Mouse (Mus musculus) embryonic fibroblast, embryonic 13.5 days (primary cell): ENCODE results near the gene AL731706.1.

ENCODE experiments used
- CTCF ChIP-seq: IDR thresholded peaks from 2 replicates; pipeline ENCODE4 v1.5.1; 2011; ENCODE audit warnings: mild to moderate bottlenecking, control low read depth, low read length, moderate library complexity, borderline replicate concordance; ENCODE audit not compliant: insufficient read depth
- POLR2A ChIP-seq: IDR thresholded peaks from 2 replicates; pipeline ENCODE4 v1.6.1; 2011; ENCODE audit warnings: low read depth, mild to moderate bottlenecking, control low read depth, low read length, moderate library complexity

DNA sequence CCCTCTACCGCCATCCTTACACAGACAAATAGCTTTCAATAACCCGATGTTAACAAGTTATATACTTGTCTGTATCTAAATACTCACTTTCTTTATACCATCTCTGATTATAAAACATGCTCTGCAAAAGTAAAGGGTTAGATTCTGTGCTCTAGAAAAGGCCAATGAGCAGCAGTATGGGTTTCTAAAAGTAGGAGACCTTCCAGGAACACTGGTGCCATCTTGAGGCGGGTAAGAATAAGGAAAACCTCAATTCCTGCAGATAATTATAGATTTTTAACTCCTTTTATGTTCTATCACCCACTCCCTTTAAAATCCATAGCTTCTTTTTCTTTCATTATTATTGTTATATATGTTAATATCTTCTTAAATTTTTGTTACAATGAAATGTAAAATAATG lies 55.3 kb downstream of the AL731706.1 start:
- no peak for TF ChIP-seq POLR2A
- TF ChIP-seq CTCF, result no peak
